Mouse (Mus musculus) gastrocnemius, postnatal 25 days (tissue): ENCODE data around the gene Tmem245. TPM values are rescaled to one million over a fixed set of nuclear protein-coding genes. Genes with fewer than 3 reads are reported as not detected.
"Not testable (repeated sequence)": the region's sequence is repeated elsewhere in the genome, so short reads cannot be mapped to it uniquely, and the experiment has no call there.

Experiments used
- DNase-seq: peaks from one replicate; pipeline ENCODE4 v3.0.0; 2022
- total RNA-seq, 2 experiments: library from RNA; stranded (reverse); gene quantifications; 1 replicate in 1 of 2; 2 replicates in 1 of 2; pipeline ENCODE4 v1.2.3; 2021

The Tmem245 gene
- total RNA-seq, 2 experiments from 2014 or later: 17.1 to 19.2 TPM

GRCm38 (mm10) chr4:56926971-56927370 lies 20.3 kb downstream of the Tmem245 start:
- DNase-seq: no peak

- no peak for DNase-seq
These were observed 25.0 kb downstream of the Tmem245 start for GRCm38 (mm10) chr4:56922229-56922628.

- DNase-seq: no peak
These were observed 31.4 kb downstream of the Tmem245 start for GRCm38 (mm10) chr4:56915732-56916325.

GRCm38 (mm10) chr4:56914761-56915160 lies 32.5 kb downstream of the Tmem245 start:
- DNase-seq: no peak

GRCm38 (mm10) chr4:56914338-56914737 lies 32.9 kb downstream of the Tmem245 start:
- DNase-seq: no peak

- DNase-seq: no peak
These were observed 34.7 kb downstream of the Tmem245 start for GRCm38 (mm10) chr4:56912382-56913001.

- DNase-seq: no peak
These were observed 37.7 kb downstream of the Tmem245 start for GRCm38 (mm10) chr4:56909568-56909967.

GRCm38 (mm10) chr4:56907671-56908070 lies 39.6 kb downstream of the Tmem245 start:
- DNase-seq: no peak

GRCm38 (mm10) chr4:56906926-56907325 lies 40.3 kb downstream of the Tmem245 start:
- no peak for DNase-seq

- DNase-seq: no peak
These were observed 41.7 kb downstream of the Tmem245 start for GRCm38 (mm10) chr4:56905507-56905906.

- DNase-seq: no peak
These were observed 45.6 kb downstream of the Tmem245 start for GRCm38 (mm10) chr4:56901671-56902070.

- DNase-seq: no peak
These were observed 48.0 kb downstream of the Tmem245 start for GRCm38 (mm10) chr4:56899216-56899615.

GRCm38 (mm10) chr4:56897511-56897910 lies 49.7 kb downstream of the Tmem245 start:
- DNase-seq: no peak

- no peak for DNase-seq
These were observed 53.0 kb downstream of the Tmem245 start for GRCm38 (mm10) chr4:56894196-56894595.

GRCm38 (mm10) chr4:56892501-56893115 lies 54.6 kb downstream of the Tmem245 start:
- no peak for DNase-seq

GRCm38 (mm10) chr4:56888483-56888882 lies 58.8 kb downstream of the Tmem245 start:
- DNase-seq: no peak

GRCm38 (mm10) chr4:56886286-56886979 lies 60.8 kb downstream of the Tmem245 start:
- DNase-seq: no peak

- DNase-seq: no peak
These were observed 67.1 kb downstream of the Tmem245 start for GRCm38 (mm10) chr4:56880036-56880703.

- DNase-seq: no peak
These were observed 68.3 kb downstream of the Tmem245 start for GRCm38 (mm10) chr4:56878971-56879370.

GRCm38 (mm10) chr4:56870541-56870940 lies 76.7 kb downstream of the Tmem245 start:
- not testable (repeated sequence) for DNase-seq

- DNase-seq: no peak
These were observed 79.5 kb downstream of the Tmem245 start for GRCm38 (mm10) chr4:56867761-56868160.

GRCm38 (mm10) chr4:56865971-56866370 lies 81.3 kb downstream of the Tmem245 start:
- DNase-seq: peak; percentile 44
